Mouse (Mus musculus): Measurements from ENCODE around the gene Cdk9.
A peak's percentile ranks its signal among the peaks of the same experiment; 100 is the strongest.

The Cdk9 gene

DNA sequence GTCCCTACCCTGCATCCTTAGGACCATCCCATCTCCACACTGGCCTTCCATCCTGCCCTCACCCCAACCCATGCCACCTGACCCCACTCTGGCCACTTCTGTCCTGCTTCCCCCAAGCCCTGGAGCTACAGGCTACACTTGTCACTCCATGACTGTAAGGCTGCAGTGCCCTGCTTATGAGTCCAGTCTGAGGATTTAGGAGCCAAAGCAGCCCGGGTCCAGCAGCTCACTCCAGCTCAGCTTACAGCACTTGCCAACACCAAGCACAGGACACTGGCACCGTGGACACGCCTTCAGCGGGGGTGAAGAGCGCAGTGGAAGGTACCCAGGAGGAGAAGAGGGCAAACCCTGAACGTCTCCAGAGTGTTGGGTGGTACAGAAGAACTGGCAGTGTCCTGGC is 5.9 kb downstream of the Cdk9 start:
- no peak for DNase-seq (ENCODE audit: low spot score)

DNA sequence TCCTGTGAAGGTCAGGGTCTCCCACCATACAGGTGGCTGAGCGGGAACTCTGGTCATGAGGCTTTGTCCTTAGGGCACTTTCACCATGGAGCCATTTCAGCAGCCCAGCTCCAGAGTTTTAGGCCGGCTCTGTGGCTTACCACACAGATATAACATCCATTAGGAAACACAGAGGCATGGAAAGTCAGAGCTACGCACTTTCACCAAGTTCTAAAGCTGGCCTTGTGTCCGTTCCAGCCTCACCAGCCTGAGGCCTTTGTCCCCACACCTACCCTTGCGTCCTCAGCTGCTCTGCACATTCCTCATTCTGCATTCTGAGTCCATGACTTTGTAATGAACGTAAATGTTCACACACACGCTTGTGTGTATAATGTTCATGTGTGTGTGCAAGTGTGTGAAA is 7.9 kb downstream of the Cdk9 start:
- no peak for DNase-seq (ENCODE audit: low spot score)

DNA sequence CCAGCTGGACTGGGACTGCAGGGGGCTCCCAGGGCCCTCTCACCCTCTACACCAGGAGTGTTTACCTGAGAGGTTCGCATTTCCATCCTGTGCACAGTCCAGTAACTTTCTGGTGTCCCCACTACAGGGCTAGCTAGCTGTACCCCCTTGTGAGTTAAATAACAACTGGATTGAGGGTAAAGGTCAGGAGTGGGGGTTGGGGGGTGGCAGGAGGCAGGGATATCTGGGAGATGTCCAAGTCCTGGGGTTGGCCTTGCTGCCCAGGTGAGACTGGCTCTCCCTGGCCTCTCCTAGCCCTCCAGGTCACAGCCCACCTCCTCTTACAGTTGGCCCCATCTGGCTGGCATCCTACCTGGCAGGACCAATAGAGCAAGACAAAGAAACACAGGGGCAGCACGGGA is 8.9 kb downstream of the Cdk9 start, which contains the start of gene Fpgs:
Gene Fpgs, minus strand, starts transcription at position 125 of the 401 bp plus-strand sequence.
- no peak for DNase-seq (ENCODE audit: low spot score)

DNA sequence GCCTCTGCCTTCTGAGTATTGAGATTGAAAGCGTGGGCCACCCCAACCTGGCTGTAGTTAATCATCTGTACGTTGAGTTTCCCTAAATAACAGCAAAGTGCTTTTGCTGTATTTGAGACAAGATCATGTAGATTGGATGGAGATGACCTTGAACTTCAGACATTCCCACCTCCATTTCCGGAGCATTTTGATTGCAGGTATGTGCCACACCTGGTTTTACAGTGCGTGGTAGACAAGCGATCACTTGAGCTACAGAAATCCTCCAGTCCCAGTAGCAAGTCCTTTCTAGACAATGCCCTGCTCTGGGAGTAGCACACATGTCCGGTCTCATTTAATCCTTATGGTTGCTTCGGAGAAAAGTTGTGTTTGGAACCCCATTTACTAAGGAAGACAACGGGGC is 9.8 kb downstream of the Cdk9 start:
- DNase-seq (ENCODE audit: low spot score): no peak

DNA sequence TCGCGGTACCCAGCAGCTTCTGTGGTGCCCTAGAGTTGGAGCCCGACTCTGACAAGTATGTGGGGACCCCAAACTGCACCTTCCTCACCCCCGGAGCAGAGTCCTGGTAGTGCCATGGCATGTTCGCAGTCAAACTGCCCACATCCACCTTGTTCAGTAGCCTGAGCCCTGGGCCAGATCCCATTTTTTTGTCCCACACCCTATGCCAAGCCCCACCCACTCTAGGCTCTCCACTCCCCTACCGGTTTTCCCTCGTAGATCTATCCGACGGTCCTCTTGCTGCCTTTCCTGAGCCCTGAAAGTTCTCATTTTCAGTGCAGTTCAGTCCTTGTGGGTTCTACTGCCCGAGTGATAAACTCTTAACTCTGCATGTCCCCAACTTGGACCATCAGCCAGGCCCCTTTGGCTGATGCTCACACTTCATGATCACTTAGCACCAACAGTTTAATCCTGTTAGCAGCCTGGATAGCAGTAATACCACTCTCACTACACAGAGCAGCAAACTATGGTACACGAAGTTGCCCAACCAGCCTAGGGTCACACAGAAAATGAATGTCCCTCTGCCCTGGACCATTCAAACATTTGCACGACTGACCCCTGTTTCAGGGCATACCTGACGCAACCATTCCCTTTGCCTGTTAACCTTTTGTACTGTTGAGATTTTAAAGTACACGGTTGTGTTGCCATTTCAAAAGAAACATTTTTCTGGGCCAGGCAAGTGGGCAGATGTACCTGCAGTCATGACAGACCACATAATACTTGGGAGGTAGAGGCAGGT is 11.7 kb downstream of the Cdk9 start:
- DNase-seq (ENCODE audit: low spot score): no peak

GRCm38 (mm10) chr2:32699680-32700079 is 13.2 kb downstream of the Cdk9 start:
- DNase-seq (ENCODE audit: low spot score): no peak

DNA sequence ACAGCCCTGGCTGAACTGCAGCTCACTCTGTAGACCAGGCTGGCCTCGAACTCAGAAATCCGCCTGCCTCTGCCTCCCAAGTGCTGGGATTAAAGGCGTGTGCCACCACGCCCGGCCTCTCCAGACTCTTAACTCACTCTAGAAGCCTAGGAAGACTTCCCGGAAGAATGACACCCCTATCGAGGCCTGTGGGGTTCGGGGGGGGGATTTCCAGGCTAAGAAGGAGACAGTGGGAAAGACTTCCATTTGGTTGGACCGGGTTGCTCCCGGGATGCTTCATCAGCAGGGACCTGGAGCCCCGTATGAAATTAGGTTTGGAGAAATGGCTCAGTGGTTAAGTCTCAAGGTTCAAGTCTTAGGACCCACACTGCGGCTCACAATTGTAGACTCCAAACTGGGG is 18.2 kb downstream of the Cdk9 start:
- no peak for DNase-seq (ENCODE audit: low spot score)

GRCm38 (mm10) chr2:32693823-32694411 is 19.0 kb downstream of the Cdk9 start:
- peak; percentile 96 for DNase-seq (ENCODE audit: low spot score)

DNA sequence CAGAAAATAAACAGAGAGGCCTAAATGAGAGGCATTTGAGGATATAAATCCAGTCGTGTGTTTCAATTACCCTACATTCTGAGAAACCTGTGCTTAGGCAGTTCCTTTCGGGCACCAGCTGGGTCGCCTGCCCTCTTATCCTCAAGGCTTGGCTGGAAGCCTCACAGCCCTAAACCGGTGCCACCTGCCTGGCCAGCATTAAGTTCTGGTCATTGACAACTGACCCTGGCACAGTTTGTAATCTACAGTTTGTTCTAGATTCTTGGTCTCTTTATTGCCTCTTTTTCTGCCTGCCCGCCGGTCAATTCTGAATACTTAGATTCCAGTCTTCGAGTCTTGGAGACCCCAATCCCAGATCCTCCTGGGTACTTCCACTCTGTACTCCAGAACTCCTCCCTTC is 19.6 kb downstream of the Cdk9 start:
- DNase-seq (ENCODE audit: low spot score): peak; percentile 59

- DNase-seq (ENCODE audit: low spot score): no peak
Measured at GRCm38 (mm10) chr2:32692496-32692895, 20.4 kb downstream of the Cdk9 start.

- no peak for DNase-seq (ENCODE audit: low spot score)
Measured at GRCm38 (mm10) chr2:32691041-32691440, 21.8 kb downstream of the Cdk9 start.

DNA sequence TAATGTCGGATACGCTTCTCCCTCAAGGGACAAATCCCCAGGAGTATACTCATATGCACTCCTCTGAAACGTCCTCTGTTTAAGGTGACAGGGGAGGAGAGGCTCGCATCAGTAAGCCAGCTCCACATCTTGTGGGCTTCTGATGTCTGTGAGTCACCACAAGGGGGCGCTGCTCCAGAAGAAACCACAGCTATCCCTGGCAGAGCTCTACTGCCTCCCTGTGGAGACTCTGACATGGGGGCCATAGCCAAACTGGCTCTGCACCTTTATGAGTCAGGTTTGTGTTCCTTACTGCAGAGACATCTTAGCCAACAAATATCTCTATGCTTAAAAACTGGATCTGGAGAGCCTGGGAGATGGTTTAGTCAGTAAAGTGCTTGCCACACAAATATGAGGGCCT is 23.5 kb downstream of the Cdk9 start:
- DNase-seq (ENCODE audit: low spot score): peak; percentile 93

GRCm38 (mm10) chr2:32687562-32687961 is 25.3 kb downstream of the Cdk9 start:
- no peak for DNase-seq (ENCODE audit: low spot score)

GRCm38 (mm10) chr2:32686640-32687039 is 26.2 kb downstream of the Cdk9 start:
- no peak for DNase-seq (ENCODE audit: low spot score)

DNA sequence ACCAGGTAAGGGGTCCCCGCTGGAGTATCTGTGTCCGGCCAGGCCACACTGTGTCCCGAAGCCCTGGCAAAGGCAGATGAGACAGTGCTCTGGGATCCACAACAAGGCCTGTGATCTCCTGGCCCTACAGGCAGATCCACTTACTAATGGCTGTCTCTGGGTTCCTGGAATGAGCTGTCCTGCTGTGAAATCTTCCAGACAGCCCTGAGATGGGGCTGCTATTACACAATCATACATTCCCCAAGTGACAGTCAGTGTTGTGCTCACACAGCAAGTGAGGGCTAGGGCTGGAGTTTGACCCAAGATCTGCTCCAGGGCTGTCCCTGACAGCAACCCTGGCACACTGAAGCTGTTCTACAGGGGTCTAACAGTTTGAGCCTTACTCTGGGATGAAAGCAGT is 27.1 kb downstream of the Cdk9 start:
- DNase-seq (ENCODE audit: low spot score): no peak

GRCm38 (mm10) chr2:32684681-32685428 is 28.0 kb downstream of the Cdk9 start:
- DNase-seq (ENCODE audit: low spot score): no peak

GRCm38 (mm10) chr2:32683701-32684100 is 29.2 kb downstream of the Cdk9 start:
- no peak for DNase-seq (ENCODE audit: low spot score)

- no peak for DNase-seq (ENCODE audit: low spot score)
Measured at GRCm38 (mm10) chr2:32682721-32683417, 30.0 kb downstream of the Cdk9 start.

- DNase-seq (ENCODE audit: low spot score): no peak
Measured at GRCm38 (mm10) chr2:32681754-32682153, 31.1 kb downstream of the Cdk9 start.

- no peak for DNase-seq (ENCODE audit: low spot score)
Measured at GRCm38 (mm10) chr2:32680961-32681650, 31.8 kb downstream of the Cdk9 start.

DNA sequence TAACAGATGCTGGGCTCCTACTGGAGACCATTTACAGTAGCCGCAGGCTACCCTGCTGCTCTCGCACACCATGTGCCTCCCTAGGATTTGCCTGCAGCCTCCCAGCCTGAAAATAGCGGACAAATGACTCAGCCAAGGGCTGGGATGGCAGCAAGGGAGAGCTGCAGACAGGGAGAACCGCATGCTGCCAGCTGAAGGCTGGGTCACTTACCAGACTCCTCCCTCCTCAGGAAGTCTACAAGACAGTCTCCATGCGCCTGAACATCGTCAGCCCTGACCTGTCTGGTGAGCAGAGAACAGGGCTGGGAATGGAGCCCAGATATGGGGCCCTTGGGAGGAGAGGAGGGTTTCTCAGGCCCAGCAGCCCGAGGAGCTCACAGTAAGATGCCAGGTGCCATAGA is 32.8 kb downstream of the Cdk9 start:
- peak; percentile 68 for DNase-seq (ENCODE audit: low spot score)

GRCm38 (mm10) chr2:32677683-32678082 is 35.2 kb downstream of the Cdk9 start:
- no peak for DNase-seq (ENCODE audit: low spot score)
